Mouse (Mus musculus) left cerebral cortex, postnatal 14 days (tissue): Measurements from ENCODE around the gene Eef1a2. TPM values are rescaled to one million over a fixed set of nuclear protein-coding genes. Genes with fewer than 3 reads are reported as not detected.
A peak's percentile ranks its signal among the peaks of the same experiment; 100 is the strongest.

Experiments
- DNase-seq, 2 experiments: peaks; one replicate each; pipeline ENCODE4 v3.0.0; 2021 to 2022; ENCODE audit warnings: low spot score in 2 of 2, mixed read lengths in 1 of 2
- intact Hi-C: fragments of 180-260 bp; cut with DNase I; formaldehyde crosslinking; loops from one replicate; pipeline ENCODE4 v1.15.1; 2025
- total RNA-seq, 2 experiments: library from RNA; stranded (reverse); gene quantifications; 2 replicates each; pipeline ENCODE4 v1.2.3; 2021

Gene Eef1a2
- total RNA-seq, 2 experiments from 2014 or later, result 1,193 to 1,221 TPM

DNA sequence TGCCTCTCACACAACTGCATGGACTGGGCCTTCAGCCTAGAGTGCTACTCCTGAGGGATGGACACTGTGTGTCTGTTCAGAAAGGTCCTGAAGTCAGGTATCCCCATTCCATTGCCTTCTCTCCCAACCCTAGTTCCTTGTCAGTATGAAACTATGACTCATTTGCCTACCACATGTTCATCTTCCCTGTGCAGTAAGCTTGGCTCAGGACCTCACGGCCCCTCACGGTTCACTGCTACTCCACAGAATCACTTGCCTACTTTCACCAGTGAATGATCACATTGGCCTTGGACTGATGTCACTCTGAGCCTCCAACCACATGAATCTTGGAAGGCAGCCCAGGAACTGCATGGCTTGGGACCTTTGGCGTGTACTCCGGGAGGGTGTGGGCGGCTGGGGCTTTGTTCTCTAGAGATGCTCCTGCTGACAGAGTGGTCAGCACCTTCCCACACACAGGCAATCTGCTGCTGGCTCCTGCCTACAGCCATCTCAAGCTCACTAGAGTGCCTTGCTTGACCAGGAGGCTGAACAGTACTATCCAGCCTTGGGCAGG is 17.1 kb downstream of the Eef1a2 start:
- DNase-seq, result no peak
- intact Hi-C loops, result no loop called here

DNA sequence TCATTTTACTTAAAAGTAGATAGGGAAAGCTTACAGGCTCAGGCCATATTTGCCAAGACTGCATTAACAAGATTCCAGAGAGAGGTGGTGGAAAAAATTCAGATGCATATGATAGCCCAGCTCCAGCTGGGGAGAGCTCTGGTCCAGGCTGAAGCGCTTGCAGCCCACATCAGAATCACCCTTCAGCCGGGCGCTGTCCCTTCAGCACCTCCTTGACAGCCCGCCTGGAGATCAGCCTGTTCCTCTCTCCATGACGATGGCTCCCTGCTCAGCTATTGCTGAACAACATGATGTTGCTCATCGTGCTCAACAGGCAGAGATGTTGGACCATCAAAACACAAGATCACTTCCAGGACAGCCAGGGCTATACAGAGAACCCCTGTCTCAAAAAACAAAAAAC is 19.9 kb downstream of the Eef1a2 start:
- intact Hi-C loops, result no loop called here
- no peak for DNase-seq

DNA sequence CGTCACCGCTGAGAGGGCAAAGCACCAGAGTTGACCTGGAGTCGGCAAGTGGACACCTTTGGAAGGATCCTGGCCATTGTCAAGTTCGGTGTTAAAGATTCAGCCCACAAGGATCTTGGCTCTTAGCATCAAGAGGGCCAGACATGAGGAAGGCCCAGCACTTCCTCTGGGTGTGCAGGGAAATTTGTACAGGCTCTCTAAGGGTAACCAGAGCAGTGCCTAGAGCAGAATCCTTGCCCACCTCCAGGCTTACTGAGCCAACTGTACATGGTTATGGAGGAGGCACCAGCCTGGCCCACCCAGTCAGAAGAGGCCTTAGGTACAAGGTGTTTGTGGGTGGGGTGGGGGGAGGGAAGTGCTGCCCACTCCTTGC is 21.4 kb downstream of the Eef1a2 start:
- intact Hi-C loops, result no loop called here
- DNase-seq, result no peak

DNA sequence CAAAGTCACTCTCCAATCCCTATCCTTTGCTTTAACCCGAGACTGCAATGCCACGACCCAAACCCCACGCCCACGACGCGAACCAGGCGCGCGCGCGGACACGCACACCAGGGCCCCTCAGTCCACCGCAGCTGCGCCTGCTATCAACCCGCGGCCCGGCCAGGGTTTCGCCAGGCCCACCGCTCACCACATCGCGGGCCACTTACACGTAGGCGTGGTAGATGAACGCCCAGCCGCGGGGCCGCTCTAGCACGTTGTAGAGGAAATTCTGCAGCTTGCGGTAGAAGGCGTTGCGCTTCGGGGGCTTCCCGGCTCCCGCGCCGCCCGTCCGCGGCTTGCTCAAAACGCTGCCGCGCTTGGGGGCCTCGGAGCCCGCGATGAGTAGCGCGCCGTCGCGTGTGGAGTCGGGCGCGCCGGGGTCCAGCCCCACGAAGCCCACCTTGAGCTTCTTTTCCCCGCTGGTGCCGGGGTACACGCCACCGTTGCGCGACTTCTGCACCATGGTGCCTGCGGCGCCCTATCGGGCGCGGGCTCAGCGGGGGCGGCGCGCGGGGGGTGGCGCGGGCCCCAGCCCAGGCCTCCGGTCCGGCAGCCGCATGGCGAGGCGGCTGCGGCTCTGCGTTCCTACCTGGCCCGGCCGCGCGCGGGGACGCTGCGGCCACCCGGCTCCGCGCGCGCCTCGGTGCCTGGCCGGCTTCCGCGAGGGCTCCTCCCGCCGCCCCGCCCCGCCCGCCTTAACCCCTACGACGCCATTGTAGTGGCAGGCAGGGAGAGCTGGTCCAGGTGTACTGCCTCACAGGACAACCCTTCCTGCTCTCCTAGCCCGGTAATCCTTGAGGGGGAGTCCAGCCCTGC is 22.0 kb downstream of the Eef1a2 start, which contains the start of gene Kcnq2:
TSS of gene Kcnq2 (minus strand) at position 710 of the 855 bp plus-strand sequence.
- intact Hi-C loops, result no loop called here

DNA sequence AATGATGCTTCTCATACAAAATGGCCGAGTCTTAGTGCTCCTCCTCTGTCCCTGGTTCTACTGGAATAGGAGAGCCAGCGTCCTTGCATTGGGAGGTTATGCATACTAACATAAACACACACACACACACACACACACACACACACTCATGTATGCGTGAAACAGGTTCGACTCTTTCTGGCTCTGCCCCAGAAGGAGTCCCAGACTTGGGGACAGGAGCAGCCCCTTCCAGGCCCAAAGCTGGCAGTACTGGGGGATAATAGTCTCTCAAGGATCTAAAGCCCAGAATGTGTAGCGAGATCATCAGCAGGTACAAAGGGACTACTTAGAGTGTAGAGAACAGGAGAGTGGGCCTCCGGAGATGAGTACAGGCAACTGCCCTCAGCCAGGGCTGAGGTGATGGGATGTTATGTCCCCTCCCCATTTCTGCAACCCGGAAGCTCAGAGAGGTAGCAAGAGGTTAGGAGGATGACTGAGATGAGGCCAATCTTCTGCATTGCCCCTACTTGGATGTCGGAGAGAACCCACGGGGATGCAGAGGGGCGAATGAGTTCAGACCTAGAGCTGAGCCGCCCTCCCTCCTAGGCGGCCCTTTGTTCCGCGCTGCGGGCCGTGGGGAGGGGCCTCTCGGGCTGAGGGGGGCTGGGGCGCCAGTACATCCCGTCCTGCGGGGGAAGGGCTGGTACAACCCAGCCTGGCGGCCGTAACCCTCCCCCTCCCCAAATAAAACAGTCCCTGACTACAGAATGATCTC is 22.8 kb downstream of the Eef1a2 start:
- DNase-seq, result peak in 1 of 2 experiments; percentile 56
- intact Hi-C loops, result no loop called here

More for the DNA sequence above, 22.0 kb downstream of the Eef1a2 start, which contains the start of gene Kcnq2:
- DNase-seq, result peak in 1 of 2 experiments; percentile 53

DNA sequence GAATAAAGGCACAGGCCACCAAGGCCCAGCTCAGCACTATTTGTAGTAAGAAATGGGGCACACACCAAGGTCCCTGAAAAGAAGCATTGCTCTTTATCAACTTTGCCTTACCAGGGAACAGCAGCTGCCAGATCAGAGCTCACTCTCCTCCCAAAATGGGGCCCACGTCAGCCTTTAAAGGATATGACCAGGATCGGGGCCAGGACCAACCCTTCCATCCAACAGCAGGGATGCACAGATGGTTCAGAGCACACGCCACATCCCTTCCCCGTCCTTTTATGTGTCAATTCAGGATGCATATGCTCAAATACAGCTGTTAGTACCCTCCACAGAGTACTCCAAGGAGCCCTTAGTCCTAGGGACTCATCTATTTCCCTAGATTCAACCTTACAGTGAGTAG is 26.6 kb downstream of the Eef1a2 start:
- intact Hi-C loops, result no loop called here
- no peak for DNase-seq

DNA sequence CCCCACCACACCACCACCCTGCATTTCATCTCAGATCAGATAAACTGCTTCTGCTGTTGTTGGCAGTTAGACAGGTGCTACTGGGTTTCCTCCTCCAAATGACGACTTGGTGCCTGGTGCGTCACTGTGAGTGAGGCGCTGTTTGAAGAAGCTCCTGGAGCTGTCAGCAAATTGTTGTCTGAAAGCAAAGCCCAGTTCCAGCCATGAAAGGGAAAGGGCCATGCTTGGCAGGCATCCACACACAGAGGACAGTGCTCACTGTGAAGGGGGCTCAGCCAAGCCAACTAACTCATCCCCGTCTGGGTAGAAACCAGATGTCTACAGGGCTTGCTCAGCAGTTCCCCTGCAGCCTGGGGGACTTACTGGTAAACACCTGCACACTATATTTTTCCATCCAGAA is 27.9 kb downstream of the Eef1a2 start:
- no peak for DNase-seq
- intact Hi-C loops, result no loop called here

DNA sequence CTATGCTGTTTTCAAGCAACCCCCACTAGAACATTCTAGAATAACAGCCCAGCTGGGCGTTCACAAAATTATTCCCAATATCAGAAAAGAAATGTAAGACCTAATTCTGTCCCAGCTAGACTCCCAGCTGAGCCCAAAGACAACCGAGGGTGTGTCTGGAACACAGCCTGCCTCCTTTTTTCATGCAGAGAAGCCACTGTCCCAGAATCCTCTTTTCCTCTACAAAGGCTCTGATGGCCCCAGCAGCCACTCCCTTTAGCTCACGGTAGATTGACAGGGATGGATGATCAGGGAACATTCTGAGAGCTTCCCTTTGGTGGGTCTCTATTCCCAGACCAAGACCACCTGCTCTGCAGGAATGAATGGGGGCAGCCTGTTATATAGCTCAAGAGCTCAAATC is 29.0 kb downstream of the Eef1a2 start:
- intact Hi-C loops, result no loop called here

DNA sequence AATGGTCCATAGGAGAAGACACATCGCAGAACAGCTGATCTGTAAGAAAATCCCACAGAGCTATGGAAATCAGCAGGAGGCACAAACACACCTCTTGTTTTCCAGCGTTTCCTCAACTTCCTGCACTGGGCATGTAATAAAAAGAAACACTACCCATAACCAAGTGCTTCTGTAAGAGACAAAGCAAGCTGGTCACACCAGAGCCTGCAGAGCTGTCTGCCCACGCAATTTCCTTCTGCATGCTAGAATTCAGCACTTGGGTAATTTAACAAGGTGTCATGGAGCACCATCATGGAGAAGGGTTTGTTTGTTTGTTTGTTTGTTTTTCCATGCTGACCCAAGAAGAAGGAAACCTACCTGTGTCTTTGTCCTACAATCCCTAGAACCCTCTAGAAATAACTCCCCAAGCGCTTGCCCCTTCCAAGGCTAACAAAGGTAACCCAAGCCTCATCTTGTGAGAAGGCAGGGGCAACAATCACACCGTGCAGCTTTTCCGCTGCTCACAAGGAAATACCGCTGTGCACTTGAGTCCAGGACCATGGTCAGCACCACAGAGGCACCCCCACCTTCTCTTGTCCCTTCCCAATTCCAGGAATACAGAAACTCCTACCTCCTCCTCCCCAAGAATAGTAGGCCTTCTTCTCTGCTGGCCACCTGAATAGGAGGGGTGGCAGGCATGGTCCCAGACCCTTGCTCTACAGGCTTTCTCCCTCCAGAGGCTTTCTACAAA is 30.9 kb downstream of the Eef1a2 start:
- intact Hi-C loops, result no loop called here
- DNase-seq, result peak in 1 of 2 experiments; percentile 32

More for the DNA sequence above, 29.0 kb downstream of the Eef1a2 start:
- no peak for DNase-seq

DNA sequence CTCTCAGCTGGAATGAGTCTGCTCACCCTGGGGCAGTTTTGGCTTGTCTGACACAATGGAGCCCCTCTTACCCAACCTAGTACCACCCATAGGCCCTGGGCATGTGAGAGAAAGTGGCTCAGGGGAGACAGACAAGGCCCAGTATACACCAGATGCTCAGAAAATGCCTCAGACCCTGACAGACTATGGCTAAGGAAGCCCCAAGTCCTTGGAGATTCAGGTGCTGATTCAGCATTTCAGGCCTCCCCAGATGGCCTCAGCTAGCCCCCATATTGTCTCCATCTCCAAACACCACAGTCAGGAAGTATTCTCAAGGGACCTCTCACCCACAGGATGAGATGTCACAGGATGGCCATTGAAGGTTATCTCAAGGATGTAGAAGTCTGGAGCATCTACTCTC is 34.2 kb downstream of the Eef1a2 start:
- no peak for DNase-seq
- intact Hi-C loops, result no loop called here

DNA sequence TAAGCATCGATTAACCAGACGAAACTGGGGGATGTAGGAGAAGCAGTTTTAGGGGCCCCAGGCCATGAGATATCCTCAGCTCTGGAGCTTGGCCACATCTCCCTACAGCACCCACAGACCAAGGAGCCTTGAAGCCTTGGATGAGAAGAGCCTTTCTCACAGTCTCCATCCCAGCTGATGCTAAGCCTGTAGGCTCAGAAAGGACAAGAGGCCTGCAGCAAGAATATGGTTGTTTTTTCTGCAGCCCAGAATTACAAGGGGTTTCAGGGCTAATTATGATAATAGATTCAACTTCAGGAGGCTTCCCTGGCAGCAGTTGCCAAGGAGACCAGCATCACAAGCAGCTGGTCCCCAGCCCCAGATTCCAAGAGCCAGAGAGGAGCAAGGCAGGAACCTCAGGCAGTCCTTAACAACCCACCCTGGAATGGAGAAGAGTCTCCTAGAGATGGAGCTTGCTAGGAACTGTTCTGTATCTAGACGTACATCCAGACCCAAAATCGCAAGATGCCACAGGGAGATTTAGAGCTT is 35.8 kb downstream of the Eef1a2 start:
- intact Hi-C loops, result loop anchor here (2.0 kb wide), 1 partner anchor 36 kb away; the partner anchor contains the start of gene Eef1a2
- peak; percentile 63 to 71 for DNase-seq

DNA sequence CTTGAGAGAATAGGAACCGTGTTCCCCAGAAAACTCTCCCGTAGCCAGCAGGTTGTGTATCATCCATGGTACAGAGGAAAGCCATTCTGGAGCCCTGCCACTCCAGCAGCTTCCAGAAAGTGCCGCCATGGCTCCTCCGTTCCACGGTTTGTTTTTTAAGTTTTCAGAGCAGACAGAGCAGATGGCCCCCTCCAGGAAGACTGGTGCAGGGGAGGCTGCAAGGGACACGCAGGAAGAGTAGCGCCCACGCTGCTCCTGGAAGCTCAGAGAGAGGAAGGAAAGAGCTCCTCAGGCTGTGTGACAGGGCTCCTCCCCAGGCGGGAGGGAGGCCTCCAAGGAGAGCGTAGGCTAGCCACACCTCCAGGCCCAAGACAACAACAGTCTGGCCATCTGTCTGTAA is 36.9 kb downstream of the Eef1a2 start:
- peak; percentile 84 to 89 for DNase-seq
- intact Hi-C loops, result loop anchor here (2.0 kb wide), 1 partner anchor 37 kb away; the partner anchor contains the start of gene Eef1a2

DNA sequence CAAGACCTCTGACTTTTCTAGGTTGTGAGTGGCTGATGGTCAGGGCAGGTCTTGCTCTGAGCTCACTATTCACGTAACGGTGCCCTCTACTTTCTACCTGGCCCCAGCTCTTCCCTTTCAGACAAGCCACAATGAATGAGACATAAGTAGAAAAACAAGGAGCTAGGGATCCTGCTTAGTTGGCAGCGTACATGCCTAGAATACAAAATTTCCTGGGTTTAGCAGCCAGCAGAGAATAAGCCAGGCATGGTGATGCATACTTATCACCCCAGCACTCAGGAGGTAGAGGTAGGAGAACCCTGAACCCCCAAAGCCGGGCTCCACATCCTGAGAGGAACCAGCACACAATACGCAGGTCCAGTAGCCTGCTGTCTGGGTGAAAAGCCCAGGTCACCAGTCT is 40.4 kb downstream of the Eef1a2 start:
- DNase-seq, result no peak
- intact Hi-C loops, result no loop called here

DNA sequence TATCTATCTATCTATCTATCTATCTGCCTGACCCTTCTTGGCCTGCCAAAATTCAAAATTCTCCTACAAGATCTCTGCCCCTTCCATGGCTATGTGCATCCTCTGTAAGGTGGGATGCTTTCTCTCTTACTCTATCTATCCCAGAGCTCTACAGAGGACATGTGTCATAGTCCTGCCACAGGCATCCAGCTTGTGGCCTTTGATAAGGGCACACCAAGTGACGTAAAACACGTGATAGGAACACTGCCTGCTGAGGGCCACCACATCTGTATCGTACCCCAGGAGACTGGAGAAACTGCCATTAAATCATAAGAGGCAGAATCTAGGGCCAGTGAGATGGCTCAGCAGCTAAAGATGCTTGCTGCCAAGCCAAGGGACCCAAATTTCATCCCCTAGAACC is 41.4 kb downstream of the Eef1a2 start:
- DNase-seq, result no peak
- intact Hi-C loops, result no loop called here

DNA sequence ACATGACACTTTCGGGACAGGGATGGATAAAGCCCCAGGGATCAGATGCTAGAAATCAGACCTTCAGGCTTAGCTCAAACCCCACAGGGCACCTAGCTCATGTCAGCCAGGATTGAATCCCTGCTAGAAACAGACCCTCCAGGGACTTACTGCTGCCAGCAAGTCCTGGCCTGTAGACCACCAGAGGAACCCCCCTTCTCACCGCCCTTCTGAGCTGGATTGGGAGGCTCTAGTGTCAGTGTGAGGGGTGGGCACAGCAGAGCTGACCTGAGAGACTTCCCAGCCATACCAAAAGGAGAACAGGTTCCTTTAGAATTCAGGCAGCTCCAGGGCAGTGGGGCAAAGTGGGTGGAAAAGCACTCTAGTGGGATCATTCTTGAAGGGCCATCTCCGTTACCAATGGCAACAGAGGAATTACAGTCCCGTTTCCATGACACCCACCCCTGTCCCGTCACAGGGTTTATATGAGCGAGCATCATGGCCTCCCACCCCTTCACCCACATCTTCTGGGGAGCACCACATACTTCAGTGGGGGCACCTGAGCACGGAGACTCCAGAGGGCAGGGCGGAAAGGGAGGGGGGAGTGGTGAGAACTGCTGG is 43.0 kb downstream of the Eef1a2 start:
- intact Hi-C loops, result no loop called here
- no peak for DNase-seq

DNA sequence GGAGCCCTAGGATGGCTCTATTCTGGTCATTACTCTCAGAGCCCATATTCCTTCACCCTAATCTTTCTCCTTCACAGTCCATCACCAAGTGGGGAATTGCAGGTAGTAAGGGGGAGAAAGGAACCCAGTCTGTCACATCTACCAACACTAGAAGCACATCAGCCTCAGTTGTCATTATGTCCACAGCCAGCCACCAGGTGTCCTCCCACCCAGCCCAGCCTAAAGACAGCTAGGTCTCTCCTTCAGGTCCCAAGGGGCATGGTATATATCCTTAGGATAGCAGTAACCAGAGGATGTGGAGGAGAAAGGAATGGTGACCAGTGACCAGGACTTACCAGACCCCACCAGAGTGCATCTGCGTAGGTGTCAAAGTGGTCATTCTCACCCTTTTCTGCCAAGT is 45.1 kb downstream of the Eef1a2 start:
- DNase-seq, result no peak

DNA sequence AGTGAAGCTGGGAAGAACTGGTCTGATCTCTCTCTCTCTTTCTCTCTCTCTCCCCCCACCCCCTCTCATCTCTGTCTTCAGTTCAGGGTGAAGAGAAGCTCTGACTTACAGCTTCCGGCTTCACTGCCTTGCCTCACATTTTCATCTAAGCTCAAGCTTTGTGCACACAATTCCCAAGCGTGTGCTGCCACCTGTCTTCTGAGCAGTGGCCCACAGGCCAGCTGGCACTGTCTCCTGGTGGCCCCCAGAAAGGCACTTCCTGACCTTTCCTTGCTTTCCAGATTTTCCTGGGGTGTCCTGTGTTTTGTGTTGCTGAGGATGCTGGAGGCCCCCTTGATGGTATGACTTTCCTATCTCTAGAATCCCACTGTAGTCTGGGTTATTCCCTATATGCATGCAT is 52.7 kb downstream of the Eef1a2 start:
- DNase-seq, result no peak
- intact Hi-C loops, result no loop called here

More for the DNA sequence above, 45.1 kb downstream of the Eef1a2 start:
- intact Hi-C loops, result no loop called here

DNA sequence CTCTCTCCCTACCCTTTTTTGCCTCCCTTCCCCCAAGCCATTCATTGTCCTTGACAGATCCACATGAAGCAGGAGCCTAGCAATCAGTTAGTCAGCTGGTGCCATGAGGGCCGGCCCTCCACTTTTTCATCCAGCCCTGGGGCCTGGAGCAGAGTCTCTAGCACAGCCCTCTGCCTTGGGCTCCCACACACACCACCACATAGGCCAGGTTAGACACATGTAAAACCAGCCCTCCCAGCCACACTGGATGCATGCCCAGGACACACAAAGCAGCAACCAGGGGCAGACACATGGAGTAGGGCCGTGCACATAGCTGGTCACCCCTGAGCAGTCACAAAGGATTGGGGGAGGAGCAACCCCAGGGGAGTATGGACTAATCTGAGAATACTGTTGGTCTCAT is 54.7 kb downstream of the Eef1a2 start:
- no peak for DNase-seq
- intact Hi-C loops, result no loop called here

DNA sequence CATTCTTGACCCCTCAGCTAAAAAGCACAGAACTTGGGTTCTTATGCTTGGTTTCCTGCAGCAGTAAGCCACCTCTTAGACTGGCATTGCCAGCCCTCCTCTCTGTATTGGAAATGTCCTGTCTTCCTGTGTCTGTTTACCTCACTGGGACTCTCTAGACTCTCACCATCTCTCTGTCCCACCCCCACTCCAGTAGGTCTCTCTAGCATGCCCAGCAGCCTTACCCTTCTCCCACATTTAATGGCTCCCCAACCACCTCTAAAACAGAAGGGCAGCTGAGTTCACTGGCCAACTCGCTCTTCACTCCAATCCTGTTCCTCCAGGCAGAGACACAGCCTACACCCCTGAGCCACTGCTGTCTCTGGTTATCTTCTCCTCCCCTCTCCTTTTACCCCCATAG is 55.2 kb downstream of the Eef1a2 start:
- intact Hi-C loops, result no loop called here

More for the DNA sequence above, 55.2 kb downstream of the Eef1a2 start:
- DNase-seq, result no peak
